ENCODE assay signal across 31 mouse cellular contexts in the genomic region with DNA sequence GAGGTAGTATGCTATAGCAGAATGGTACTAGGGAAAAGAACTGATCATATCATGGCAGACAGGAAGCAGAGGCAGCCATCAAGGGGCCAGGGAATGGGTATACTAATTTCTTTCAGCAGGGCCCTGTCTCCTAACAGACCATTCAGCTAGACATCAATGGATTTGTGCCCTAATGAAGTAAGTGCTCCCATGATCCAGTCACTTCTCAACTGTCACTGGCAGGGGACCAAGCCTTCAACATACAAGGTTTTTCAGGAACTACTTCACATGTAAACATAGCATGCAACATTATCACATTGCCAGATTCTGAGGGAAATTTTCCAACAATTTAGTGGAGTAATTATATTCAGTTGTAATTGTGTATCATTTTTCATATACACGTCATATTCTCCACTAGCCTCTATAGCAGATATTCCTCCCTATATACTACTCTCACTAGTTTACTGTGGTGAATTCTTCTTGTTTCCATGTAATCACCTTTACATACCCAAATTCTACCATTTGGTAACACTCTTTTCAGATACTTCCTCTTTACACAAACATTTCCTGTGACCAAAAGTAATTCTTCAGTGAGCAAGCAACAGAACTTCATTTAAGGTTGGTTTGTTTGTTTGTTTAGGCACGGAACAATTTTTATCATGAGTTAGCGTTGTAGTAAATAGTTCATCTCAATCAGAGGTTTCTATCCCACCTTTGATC. TPM values are rescaled to one million over a fixed set of nuclear protein-coding genes. Genes with fewer than 3 reads are reported as not detected.
A peak's percentile ranks its signal among the peaks of the same experiment; 100 is the strongest.
DNase-seq lines count a peak whose midpoint lies in the region; ATAC-seq and TF ChIP-seq lines count a peak whose summit lies in the region.
"Had no signal": no experiment of that assay in that cellular context is flagged by ENCODE, and none has a peak within 500 bp of the region (broad histone marks: within the 10 kb centered on the region; RNA-seq: fewer than 3 reads in every experiment).

No protein-coding gene starts in this region.

- no peaks in the 10 kb centered on the region for H3K79me2 ChIP-seq in MEL (ENCODE audit: control insufficient read depth, insufficient read depth, low read length, poor library complexity)

- no peak overlapping the region for H3K9ac ChIP-seq in lung, embryonic 16.5 days (ENCODE audit: low read length)
- no peak overlapping the region for H3K9ac ChIP-seq in MEL (ENCODE audit: control insufficient read depth, low read depth, low read length, poor library complexity, severe bottlenecking)
- H3K9ac ChIP-seq: forebrain, embryonic 13.5 days; heart, embryonic 15.5 days; hindbrain, embryonic 12.5 days; hindbrain, embryonic 15.5 days had no signal

- H3K4me1 ChIP-seq in lung, embryonic 16.5 days (replicated peaks; ENCODE audit: control insufficient read depth, insufficient read depth, low read length) = no peaks in the 10 kb centered on the region
- no peaks in the 10 kb centered on the region; a peak in 1 of 4 replicates for H3K4me1 ChIP-seq in MEL (ENCODE audit: control insufficient read depth in 1 of 2, insufficient read depth in 2 of 2, low read length in 2 of 2)
- H3K4me1 ChIP-seq: forebrain, embryonic 10.5 days; forebrain, embryonic 13.5 days; heart, embryonic 15.5 days; hindbrain, embryonic 12.5 days; hindbrain, embryonic 15.5 days had no signal

- TF ChIP-seq POLR2A in MEL (IDR thresholded peaks at IDR 0.05; ENCODE audit: control insufficient read depth in 1 of 2, insufficient read depth in 1 of 2, low read depth in 1 of 2, low read length in 2 of 2, poor library complexity in 1 of 2) = no peak

- WGBS in lung, embryonic 16.5 days = 53% methylated on average over 3 of the region's 3 CpGs

- TF ChIP-seq CTCF in MEL (IDR thresholded peaks at IDR 0.05 in 2 of 3, conservative IDR thresholded peaks at IDR 0.05 in 1 of 3; ENCODE audit: control insufficient read depth in 1 of 3, insufficient read depth in 1 of 3, low read depth in 2 of 3, low read length in 3 of 3, poor library complexity in 1 of 3, severe bottlenecking in 1 of 3) = no peak

- H3K27ac ChIP-seq in lung, embryonic 16.5 days (ENCODE audit: low read length) = no peak overlapping the region
- no peak overlapping the region for H3K27ac ChIP-seq in MEL (ENCODE audit: control insufficient read depth, low read depth, low read length)
- H3K27ac ChIP-seq: forebrain, embryonic 10.5 days; forebrain, embryonic 13.5 days; heart, embryonic 15.5 days; hindbrain, embryonic 12.5 days; hindbrain, embryonic 15.5 days had no signal

- no peaks in the 10 kb centered on the region for H3K27me3 ChIP-seq in lung, embryonic 16.5 days (ENCODE audit: control insufficient read depth, insufficient read depth, low read depth, low read length)
- H3K27me3 ChIP-seq in MEL (ENCODE audit: control insufficient read depth in 1 of 2, insufficient read depth in 2 of 2, low read length in 2 of 2) = no peaks in the 10 kb centered on the region
- H3K27me3 ChIP-seq: forebrain, embryonic 13.5 days; heart, embryonic 15.5 days; hindbrain, embryonic 15.5 days had no signal

- TF ChIP-seq RAD21 in MEL (IDR thresholded peaks at IDR 0.05; ENCODE audit: low read depth, low read length) = no peak

- no peaks in the 10 kb centered on the region for H3K9me3 ChIP-seq in lung, embryonic 16.5 days (ENCODE audit: control insufficient read depth, low read length)
- no peaks in the 10 kb centered on the region for H3K9me3 ChIP-seq in MEL (replicated peaks; ENCODE audit: insufficient read depth, low read length)
- H3K9me3 ChIP-seq: forebrain, embryonic 10.5 days; forebrain, embryonic 13.5 days; heart, embryonic 15.5 days; hindbrain, embryonic 12.5 days; hindbrain, embryonic 15.5 days had no signal

- no peak overlapping the region for H3K4me2 ChIP-seq in lung, embryonic 16.5 days (ENCODE audit: low read depth, low read length)
- H3K4me2 ChIP-seq: forebrain, embryonic 13.5 days; heart, embryonic 11.5 days; heart, embryonic 15.5 days; hindbrain, embryonic 12.5 days; hindbrain, embryonic 15.5 days had no signal

- H3K36me3 ChIP-seq in lung, embryonic 16.5 days (ENCODE audit: control insufficient read depth, insufficient read depth, low read length) = no peaks in the 10 kb centered on the region
- H3K36me3 ChIP-seq in MEL (ENCODE audit: control insufficient read depth in 1 of 2, insufficient read depth in 2 of 2, low read length in 2 of 2) = peaks cover 0 to 2% of the 10 kb centered on the region in 2 experiments; a peak in 3 of 4 replicates
- H3K36me3 ChIP-seq: heart, embryonic 15.5 days; hindbrain, embryonic 15.5 days had no signal

- no peak overlapping the region for H3K4me3 ChIP-seq in lung, embryonic 16.5 days (ENCODE audit: low read length)
- H3K4me3 ChIP-seq in MEL (ENCODE audit: control insufficient read depth in 1 of 2, insufficient read depth in 1 of 2, low read depth in 2 of 2, low read length in 2 of 2) = no peak overlapping the region
- H3K4me3 ChIP-seq: forebrain, embryonic 10.5 days; forebrain, embryonic 13.5 days; heart, embryonic 15.5 days; hindbrain, embryonic 12.5 days; hindbrain, embryonic 15.5 days had no signal

- no peak for TF ChIP-seq EP300 in MEL (IDR thresholded peaks at IDR 0.05; ENCODE audit: low read depth in 1 of 2, low read length in 2 of 2)

- DNase-seq in lung, adult 18-20 months = no peak
- peak; percentile 13 for DNase-seq in MEL (ENCODE audit: low read depth, low spot score)
- DNase-seq in thymus, postnatal 0 days (ENCODE audit: low spot score) = no peak
- no peak for DNase-seq in adrenal gland, postnatal 25 days
- DNase-seq: adrenal gland, adult 8-10 months; adrenal gland, postnatal 36 days; cerebellum, adult 18-20 months; cerebellum, adult 9-10 months; cerebellum, postnatal 14 days; gastrocnemius, postnatal 10 days; gastrocnemius, postnatal 36 days; heart, adult 11 months; heart, postnatal 14 days; heart, postnatal 4 days had no signal

- peak; percentile 78 for ATAC-seq in lung, embryonic 16.5 days (ENCODE audit: low read depth)
- ATAC-seq in granulocyte monocyte progenitor cell, adult 5-6 weeks (replicated peaks; ENCODE audit: poor library complexity, severe bottlenecking) = peak; percentile 37; the same call in 1 of the 2 replicates
- ATAC-seq in megakaryocyte progenitor cell, adult 5-6 weeks (replicated peaks; ENCODE audit: poor library complexity) = peak; percentile 57
- ATAC-seq: activated CD4-positive, CD25-positive, alpha-beta regulatory T cell, adult 4 months; CD4-positive, CD25-positive, alpha-beta regulatory T cell, adult 4 months; forebrain, embryonic 13.5 days; forebrain, embryonic 16.5 days had no signal

TF ChIP-seq in MEL, 35 proteins besides CTCF, POLR2A, EP300 and RAD21 (continues in another document):
- TF ChIP-seq SIN3A (IDR thresholded peaks at IDR 0.05; ENCODE audit: low read length) = no peak
- TF ChIP-seq MEF2A (IDR thresholded peaks at IDR 0.05; ENCODE audit: extremely low read depth, insufficient replicate concordance, low read depth, low read length, poor library complexity, severe bottlenecking) = no peak
- no peak for TF ChIP-seq ZKSCAN1 (IDR thresholded peaks at IDR 0.05; ENCODE audit: low read depth, low read length)
- no peak for TF ChIP-seq CHD2 (IDR thresholded peaks at IDR 0.05; ENCODE audit: low read length)
- no peak for TF ChIP-seq MAZ (IDR thresholded peaks at IDR 0.05; ENCODE audit: low read depth, low read length)
- no peak for TF ChIP-seq UBTF (IDR thresholded peaks at IDR 0.05; ENCODE audit: borderline replicate concordance, insufficient read depth, low read depth, low read length)
- TF ChIP-seq USF1 (IDR thresholded peaks at IDR 0.05; ENCODE audit: low read depth, low read length) = no peak
- no peak for TF ChIP-seq SMC3 (IDR thresholded peaks at IDR 0.05; ENCODE audit: low read depth, low read length)
- TF ChIP-seq MYC (IDR thresholded peaks at IDR 0.05; ENCODE audit: low read depth, low read length) = no peak
- no peak for TF ChIP-seq HCFC1 (IDR thresholded peaks at IDR 0.05; ENCODE audit: low read depth, low read length)

RNA-seq across cellular contexts. Expression of a gene that starts 14.3 kb away (rescaled TPM):
- 22.7 and 23.6 TPM in 2 replicates for polyA plus RNA-seq in lung, embryonic 16.5 days (2015; fragmentation: Nextera tagmentation; extraction: Ambion mirVana)
- total RNA-seq in MEL (2012; rRNA removed) = 8.2 and 8.9 TPM in 2 replicates
- 1 to 10 TPM in 1 of 2 experiments, not detected in 1; 8.2 TPM for polyA plus RNA-seq in MEL (2012; ENCODE audit: insufficient read depth in 1 of 2, insufficient read length in 2 of 2, low read depth in 1 of 2, low replicate concordance in 2 of 2, missing spikeins in 1 of 2)
- total RNA-seq in granulocyte monocyte progenitor cell, adult 5-6 weeks (2014; fragmentation: Nextera tagmentation) = 11.3 and 21.9 TPM in 2 replicates
- total RNA-seq in granulocyte monocyte progenitor cell, adult 5-6 weeks (2017) = 29.2 and 30.4 TPM in 2 replicates
- 28.3 and 28.5 TPM in 2 replicates for total RNA-seq in megakaryocyte progenitor cell, adult 5-6 weeks (2015)
- total RNA-seq in megakaryocyte progenitor cell, adult 5-6 weeks (2017) = 17.6 and 25.2 TPM in 2 replicates
- 10.1 and 11.2 TPM in 2 replicates for polyA plus RNA-seq in thymus, postnatal 0 days (2015; fragmentation: Nextera tagmentation; extraction: Ambion mirVana)
- 37.0 and 37.2 TPM in 2 replicates for total RNA-seq in adrenal gland, postnatal 25 days (2021)

RNA-seq across cellular contexts. Expression of a gene that starts 14.5 kb away (rescaled TPM):
- 10.8 and 11.4 TPM in 2 replicates for polyA plus RNA-seq in lung, embryonic 16.5 days (2015; fragmentation: Nextera tagmentation; extraction: Ambion mirVana)
- total RNA-seq in MEL (2012; rRNA removed) = 12.5 and 12.6 TPM in 2 replicates
- polyA plus RNA-seq in MEL (2012; ENCODE audit: insufficient read depth in 1 of 2, insufficient read length in 2 of 2, low read depth in 1 of 2, low replicate concordance in 2 of 2, missing spikeins in 1 of 2) = 1 to 10 TPM in 1 of 2 experiments, not detected in 1; 9.2 TPM
- total RNA-seq in granulocyte monocyte progenitor cell, adult 5-6 weeks (2014; fragmentation: Nextera tagmentation) = 8.2 and 10.3 TPM in 2 replicates
- 8.6 and 13.9 TPM in 2 replicates for total RNA-seq in granulocyte monocyte progenitor cell, adult 5-6 weeks (2017)
- 7.9 and 12.0 TPM in 2 replicates for total RNA-seq in megakaryocyte progenitor cell, adult 5-6 weeks (2015)
- total RNA-seq in megakaryocyte progenitor cell, adult 5-6 weeks (2017) = 11.7 and 12.8 TPM in 2 replicates
- polyA plus RNA-seq in thymus, postnatal 0 days (2015; fragmentation: Nextera tagmentation; extraction: Ambion mirVana) = 6.4 TPM in 2 replicates
- total RNA-seq in adrenal gland, postnatal 25 days (2021) = 1.4 and 1.7 TPM in 2 replicates

RNA-seq across cellular contexts. Expression of a gene that starts 38.7 kb away (rescaled TPM):
- polyA plus RNA-seq in lung, embryonic 16.5 days (2015; fragmentation: Nextera tagmentation; extraction: Ambion mirVana) = not detected in 2 replicates
- total RNA-seq in MEL (2012; rRNA removed) = not detected in 2 replicates
- polyA plus RNA-seq in MEL (2012; ENCODE audit: insufficient read depth in 1 of 2, insufficient read length in 2 of 2, low read depth in 1 of 2, low replicate concordance in 2 of 2, missing spikeins in 1 of 2) = not detected
- not detected in 2 replicates for total RNA-seq in granulocyte monocyte progenitor cell, adult 5-6 weeks (2014; fragmentation: Nextera tagmentation)
- not detected in 2 replicates for total RNA-seq in granulocyte monocyte progenitor cell, adult 5-6 weeks (2017)
- total RNA-seq in megakaryocyte progenitor cell, adult 5-6 weeks (2015) = not detected in 2 replicates
- not detected in 2 replicates for total RNA-seq in megakaryocyte progenitor cell, adult 5-6 weeks (2017)
- polyA plus RNA-seq in thymus, postnatal 0 days (2015; fragmentation: Nextera tagmentation; extraction: Ambion mirVana) = not detected in 2 replicates
- total RNA-seq in adrenal gland, postnatal 25 days (2021) = not detected in 2 replicates
- total RNA-seq: adrenal gland, adult 8-10 months; adrenal gland, postnatal 36 days; gastrocnemius, adult 18-20 months; gastrocnemius, postnatal 10 days; gastrocnemius, postnatal 36 days; heart, adult 8-10 months; heart, postnatal 14 days; heart, postnatal 4 days had no signal
- polyA plus RNA-seq: activated CD4-positive, CD25-positive, alpha-beta regulatory T cell, adult 4 months; C2C12; CD4-positive, CD25-positive, alpha-beta regulatory T cell, adult 4 months; embryonic facial prominence, embryonic 11.5 days; embryonic facial prominence, embryonic 14.5 days; forebrain, embryonic 10.5 days; forebrain, embryonic 13.5 days; forebrain, embryonic 16.5 days; heart, embryonic 11.5 days; heart, embryonic 15.5 days; hindbrain, embryonic 12.5 days; hindbrain, embryonic 15.5 days had no signal
